ENCODE assay signal across 8 mouse cellular contexts in the genomic region with DNA sequence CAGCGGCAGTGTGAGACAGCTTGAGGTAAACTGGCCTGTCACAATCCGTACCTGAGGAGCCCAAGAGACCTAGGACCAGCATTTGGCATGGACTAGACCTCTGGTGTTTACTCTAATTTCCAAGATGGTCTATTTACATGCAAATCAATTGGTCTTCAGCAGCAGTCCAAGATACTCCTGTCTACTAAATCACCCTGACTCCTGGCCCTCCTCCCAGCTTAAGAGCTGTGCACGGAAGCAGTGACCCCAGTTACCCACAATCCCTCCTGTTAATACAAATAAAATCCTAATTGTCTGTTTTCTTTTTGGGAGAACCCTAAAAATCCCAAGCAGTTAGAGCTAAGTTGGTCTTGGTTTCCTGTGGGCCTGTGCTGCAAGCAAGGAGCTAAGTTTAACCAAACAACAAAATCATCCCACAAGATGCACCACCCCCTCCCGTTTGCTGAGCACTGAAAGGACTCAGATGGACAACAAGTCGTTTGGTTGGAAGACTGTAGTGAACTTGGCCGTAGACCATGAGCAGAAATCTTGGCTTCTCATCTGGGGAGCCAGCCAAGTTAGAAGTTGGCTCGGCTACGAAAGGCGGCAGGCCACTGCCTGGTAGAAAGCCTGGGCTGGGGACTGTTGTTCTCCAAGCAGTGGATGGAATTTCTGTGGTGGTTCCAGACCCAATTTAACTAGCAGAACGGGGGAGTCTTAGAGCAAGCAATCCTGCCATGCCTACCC. TPM values are rescaled to one million over a fixed set of nuclear protein-coding genes. Genes with fewer than 3 reads are reported as not detected.
DNase-seq lines count a peak whose midpoint lies in the region; ATAC-seq lines count a peak whose summit lies in the region.

No protein-coding gene starts in this region.

- no peak overlapping the region for H3K4me2 ChIP-seq in liver, embryonic 13.5 days
- H3K4me2 ChIP-seq in liver, embryonic 12.5 days = no peak overlapping the region
- peak overlapping the region; percentile 23; the same call in 1 of the 2 replicates for H3K4me2 ChIP-seq in neural tube, embryonic 15.5 days

- peaks cover 91% of the 10 kb centered on the region for H3K36me3 ChIP-seq in liver, embryonic 13.5 days
- H3K36me3 ChIP-seq in liver, embryonic 12.5 days = peaks cover 98% of the 10 kb centered on the region
- peaks cover 65% of the 10 kb centered on the region for H3K36me3 ChIP-seq in neural tube, embryonic 15.5 days

- H3K4me1 ChIP-seq in liver, embryonic 13.5 days (replicated peaks) = peaks cover 71% of the 10 kb centered on the region
- H3K4me1 ChIP-seq in liver, embryonic 12.5 days = peaks cover 64% of the 10 kb centered on the region
- peaks cover 47% of the 10 kb centered on the region for H3K4me1 ChIP-seq in neural tube, embryonic 15.5 days

- DNase-seq in liver, embryonic 13.5 days = no peak
- DNase-seq in cerebellum, postnatal 36 days = peak; percentile 81 to 88
- DNase-seq in heart, postnatal 14 days = peak; percentile 73 to 80
- DNase-seq in layer of hippocampus, postnatal 14 days (ENCODE audit: low spot score in 2 of 2) = peak; percentile 74 to 91
- peak; percentile 64 to 85 for DNase-seq in urinary bladder, postnatal 36 days (ENCODE audit: low spot score in 2 of 2)

- H3K27ac ChIP-seq in liver, embryonic 13.5 days = 0 out of 2 replicates have a peak overlapping the region, but pooled peaks have one; percentile 16
- H3K27ac ChIP-seq in liver, embryonic 12.5 days = no peak overlapping the region
- H3K27ac ChIP-seq in neural tube, embryonic 15.5 days (replicated peaks) = peak overlapping the region; percentile 66

- no peak overlapping the region for H3K4me3 ChIP-seq in liver, embryonic 13.5 days (replicated peaks)
- H3K4me3 ChIP-seq in liver, embryonic 12.5 days = no peak overlapping the region
- H3K4me3 ChIP-seq in neural tube, embryonic 15.5 days (replicated peaks) = no peak overlapping the region

- no peaks in the 10 kb centered on the region for H3K27me3 ChIP-seq in liver, embryonic 13.5 days
- no peaks in the 10 kb centered on the region for H3K27me3 ChIP-seq in liver, embryonic 12.5 days (replicated peaks)
- no peaks in the 10 kb centered on the region for H3K27me3 ChIP-seq in neural tube, embryonic 15.5 days (replicated peaks)

- no peak for ATAC-seq in liver, embryonic 13.5 days (ENCODE audit: low read depth)
- no peak for ATAC-seq in liver, embryonic 12.5 days
- peak; percentile 84 for ATAC-seq in neural tube, embryonic 15.5 days (ENCODE audit: low FRiP score)
- no peak for ATAC-seq in activated CD4-positive, CD25-positive, alpha-beta regulatory T cell, adult 4 months

- peak overlapping the region; percentile 5; the same call in 1 of the 2 replicates for H3K9ac ChIP-seq in liver, embryonic 13.5 days
- no peak overlapping the region for H3K9ac ChIP-seq in liver, embryonic 12.5 days
- H3K9ac ChIP-seq in neural tube, embryonic 15.5 days (replicated peaks) = no peak overlapping the region

- H3K9me3 ChIP-seq in liver, embryonic 13.5 days (replicated peaks) = no peaks in the 10 kb centered on the region
- H3K9me3 ChIP-seq in liver, embryonic 12.5 days (replicated peaks) = no peaks in the 10 kb centered on the region
- no peaks in the 10 kb centered on the region for H3K9me3 ChIP-seq in neural tube, embryonic 15.5 days (replicated peaks)

- intact Hi-C loops in heart, postnatal 14 days (cut with DNase I) = no loop called here

- WGBS in liver, embryonic 13.5 days (ENCODE audit: insufficient replicate concordance) = 79% methylated on average over 10 of the region's 10 CpGs
- 80% methylated on average over 10 of the region's 10 CpGs for WGBS in liver, embryonic 12.5 days (ENCODE audit: insufficient replicate concordance)
- 55% methylated on average over 10 of the region's 10 CpGs for WGBS in neural tube, embryonic 15.5 days

RNA-seq across cellular contexts. Expression of gene Max, which starts 7.1 kb away (rescaled TPM):
- polyA plus RNA-seq in liver, embryonic 13.5 days (2015; fragmentation: Nextera tagmentation; extraction: Ambion mirVana) = 9.1 and 10.3 TPM in 2 replicates
- polyA plus RNA-seq in liver, embryonic 12.5 days (2016; fragmentation: Nextera tagmentation; extraction: Ambion mirVana) = 10.7 and 12.6 TPM in 2 replicates
- 10 to 100 TPM; 62.6 to 71.9 TPM for total RNA-seq in heart, postnatal 14 days (2021)
- total RNA-seq in layer of hippocampus, postnatal 14 days (2021) = 10 to 100 TPM; 67.4 to 75.9 TPM
- 18.6 and 25.7 TPM in 2 replicates for polyA plus RNA-seq in neural tube, embryonic 15.5 days (2015; fragmentation: Nextera tagmentation; extraction: Ambion mirVana)
- 10 to 100 TPM; 75.9 to 95.3 TPM for polyA plus RNA-seq in activated CD4-positive, CD25-positive, alpha-beta regulatory T cell, adult 4 months (2017; shearing (Covaris generic))
